Mouse (Mus musculus) erythroid progenitor cell, adult 5-6 weeks (primary cell): ENCODE data around the gene Pnmt. TPM values are rescaled to one million over a fixed set of nuclear protein-coding genes. Genes with fewer than 3 reads are reported as not detected.

ENCODE experiments used
- ATAC-seq: replicated peaks from 2 replicates; pipeline ENCODE4 v1.8.0; 2016; ENCODE audit warnings: moderate number of reproducible peaks, mild to moderate bottlenecking, moderate TSS enrichment, inconsistent platforms; ENCODE audit not compliant: poor library complexity, low FRiP score, severe bottlenecking
- total RNA-seq, 2 experiments: library from RNA; stranded (forward) in 1 of 2; stranded (reverse) in 1 of 2; fragments of 150-400 nt in 1 of 2; fragments of 186-747, 209-891 nt in 1 of 2; gene quantifications; 2 replicates each; pipeline versions ENCODE4 v1.2.3 to v1.2.4; 2015 to 2017; ENCODE audit warnings: low replicate concordance in 2 of 2

Gene Pnmt
- total RNA-seq, 2 experiments from 2014 or later, result not detected

DNA sequence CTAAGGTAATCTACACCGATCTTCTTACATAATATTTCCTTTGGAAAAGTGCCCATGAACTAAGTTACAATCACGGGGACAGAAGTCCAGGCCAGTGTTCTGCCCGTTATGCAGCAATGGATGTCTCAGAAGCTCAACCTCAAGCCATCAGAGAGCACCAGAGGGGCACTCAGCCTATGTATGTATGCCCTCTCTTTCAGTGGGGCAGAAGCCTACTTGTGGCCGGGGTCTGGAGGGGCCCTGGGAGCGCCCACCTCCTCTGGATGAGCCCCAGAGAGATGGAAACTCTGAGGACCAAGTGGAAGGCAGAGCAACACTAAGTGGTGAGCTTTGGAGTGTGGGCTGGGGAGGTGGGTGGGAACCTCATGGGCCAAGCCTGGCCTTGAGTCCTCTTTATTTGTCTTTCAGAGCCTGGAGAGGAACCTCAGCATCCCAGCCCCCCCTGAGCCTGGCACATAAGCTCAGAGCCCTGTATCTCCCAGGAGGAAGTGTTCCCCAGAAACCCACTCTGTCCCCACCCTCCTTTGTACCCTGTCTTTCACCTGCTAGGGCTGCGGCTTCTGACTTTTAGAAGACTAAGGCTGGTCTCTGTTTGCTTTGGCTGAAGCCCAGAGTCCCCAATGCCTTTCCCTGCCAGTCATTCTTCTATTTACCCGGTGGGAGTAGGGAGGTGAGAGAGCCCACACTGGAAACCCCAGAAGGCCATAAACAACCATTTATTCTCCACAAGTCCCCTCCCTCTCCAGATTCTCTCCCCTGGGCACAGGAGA is 29.4 kb upstream of the Pnmt start:
- no peak for ATAC-seq

DNA sequence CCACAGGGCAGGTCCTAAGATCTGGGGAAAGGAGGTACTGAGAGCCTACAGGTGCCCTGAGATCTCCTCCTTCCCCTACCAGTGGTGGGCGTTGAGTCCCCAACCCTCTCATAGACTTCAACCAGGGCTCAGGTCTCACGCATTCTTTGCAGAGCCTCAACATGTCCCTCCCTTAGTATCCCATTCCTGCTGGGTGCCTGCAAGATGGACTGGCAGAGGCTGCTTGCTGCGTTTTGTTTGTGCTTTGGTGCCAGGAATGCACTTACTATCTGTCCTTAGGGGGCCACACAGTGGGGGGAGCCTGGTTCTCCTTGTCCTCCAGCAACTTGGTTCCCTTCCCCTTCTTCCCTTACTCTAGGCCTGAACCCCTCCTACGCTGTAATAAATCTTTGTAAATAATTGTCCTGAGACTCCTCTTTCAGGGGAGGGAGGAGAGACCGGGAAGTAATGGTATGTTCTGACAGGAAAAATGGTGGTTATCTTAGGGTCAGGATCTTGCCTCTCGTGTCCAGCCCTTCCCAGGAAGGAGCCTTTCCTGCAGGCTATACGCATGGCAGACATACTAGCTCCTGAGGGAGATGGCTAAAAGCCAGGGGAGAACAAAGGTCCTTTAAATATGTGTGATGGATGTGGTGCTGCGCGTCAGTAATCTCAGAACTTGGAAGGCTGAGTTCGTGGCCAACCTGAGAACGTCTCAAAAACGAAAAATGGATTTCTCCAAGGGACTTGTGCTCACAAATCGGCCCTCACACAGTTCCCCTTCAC is 28.7 kb upstream of the Pnmt start:
- ATAC-seq, result peak; percentile 13

DNA sequence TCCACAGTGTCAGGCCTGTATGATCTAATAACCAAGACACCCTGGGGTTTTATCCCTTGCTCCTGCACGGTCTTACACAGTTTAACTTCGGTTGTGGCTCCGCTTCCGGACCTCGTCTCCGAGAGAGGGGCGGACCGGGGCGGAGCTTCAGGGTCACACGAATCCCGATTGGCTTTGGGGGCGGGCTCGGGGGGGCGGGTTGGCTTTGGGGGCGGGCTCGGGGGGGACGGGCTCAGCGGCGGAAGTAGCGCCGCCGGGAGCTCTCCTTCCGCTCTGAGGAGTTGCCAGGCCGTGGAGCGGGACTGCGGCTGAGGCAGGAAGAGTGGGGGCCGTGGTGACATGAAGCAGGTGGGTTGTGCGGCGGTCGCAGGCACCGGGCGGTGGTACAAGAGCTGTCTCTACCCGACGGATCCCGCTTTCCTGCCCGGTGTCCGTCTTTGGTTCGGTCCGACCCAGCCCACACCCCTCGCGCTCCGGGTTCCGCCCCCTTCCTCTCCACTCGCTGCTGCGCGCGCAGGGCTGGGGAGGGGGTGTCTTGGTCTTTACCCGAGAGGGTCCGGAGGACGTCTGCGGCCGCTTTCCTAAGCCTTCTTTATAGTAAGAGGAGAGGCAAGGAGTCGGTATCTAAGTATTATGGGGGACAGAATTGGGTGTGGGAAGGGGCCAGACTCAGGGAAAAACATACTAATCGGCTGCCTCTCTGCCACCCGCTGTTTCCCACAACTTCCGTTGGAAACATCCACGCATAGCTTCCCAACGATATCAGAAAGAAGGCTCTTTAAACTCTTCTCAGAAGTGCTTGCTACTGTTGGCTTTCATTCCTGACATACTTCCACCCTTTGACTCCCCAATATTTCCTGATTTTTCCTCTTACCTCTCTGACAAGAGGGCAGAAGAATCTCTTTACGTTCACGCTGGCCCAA is 27.8 kb upstream of the Pnmt start, which contains the start of gene Stard3:
Stard3 (plus strand) TSS at position 208 of the 923 bp plus-strand sequence.
- peak; percentile 86 for ATAC-seq

DNA sequence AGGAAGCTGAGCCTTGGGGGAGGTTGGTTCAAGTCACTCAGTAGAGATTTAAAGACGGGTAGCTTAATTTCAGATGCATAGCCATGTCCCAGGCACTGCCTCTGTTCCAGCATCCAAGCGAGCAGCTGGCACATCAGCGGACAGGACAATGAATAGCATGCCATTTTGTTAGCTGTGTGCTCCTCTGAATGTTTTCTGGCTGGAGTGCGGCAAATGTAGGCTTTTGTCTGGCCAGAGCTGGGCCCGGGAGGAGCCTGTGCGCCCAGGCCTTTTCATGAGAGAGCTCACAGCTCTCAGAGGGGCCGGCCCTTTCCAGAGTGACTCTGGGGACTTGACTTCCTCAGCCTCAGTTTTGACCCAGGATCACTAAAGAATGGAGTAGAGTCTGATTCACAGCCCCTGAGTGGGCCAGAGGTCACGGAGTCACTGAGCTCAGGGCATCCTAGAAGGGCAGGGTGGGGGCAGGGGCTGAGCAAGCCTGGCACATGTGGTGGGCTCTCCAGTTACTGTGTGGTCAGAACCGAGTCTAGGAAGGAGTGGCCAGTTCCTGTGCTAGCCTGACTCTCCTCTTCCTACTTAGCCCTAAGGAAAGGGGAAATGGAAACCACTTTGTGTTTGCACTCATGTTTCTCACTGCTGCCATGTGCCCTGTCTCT is 25.3 kb upstream of the Pnmt start:
- ATAC-seq, result no peak

DNA sequence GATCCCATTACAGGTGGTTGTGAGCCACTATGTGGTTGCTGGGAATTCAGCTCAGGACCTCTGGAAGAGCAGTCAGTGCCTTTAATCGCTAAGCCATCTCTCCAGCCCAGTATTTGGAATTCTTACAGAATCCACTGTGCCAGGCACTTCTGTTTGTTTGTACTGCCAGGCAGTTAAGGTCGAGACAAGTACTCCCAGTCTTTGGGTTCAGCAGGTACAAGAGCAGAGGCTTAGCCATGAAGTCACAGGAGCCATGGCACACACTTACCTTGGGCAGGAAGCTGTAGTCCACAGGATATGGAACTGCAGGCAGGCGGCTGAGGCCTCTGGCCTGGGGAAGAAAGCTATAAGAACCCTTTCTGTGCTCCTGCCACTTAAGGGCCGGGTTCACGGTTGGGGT is 22.4 kb upstream of the Pnmt start:
- ATAC-seq, result no peak

DNA sequence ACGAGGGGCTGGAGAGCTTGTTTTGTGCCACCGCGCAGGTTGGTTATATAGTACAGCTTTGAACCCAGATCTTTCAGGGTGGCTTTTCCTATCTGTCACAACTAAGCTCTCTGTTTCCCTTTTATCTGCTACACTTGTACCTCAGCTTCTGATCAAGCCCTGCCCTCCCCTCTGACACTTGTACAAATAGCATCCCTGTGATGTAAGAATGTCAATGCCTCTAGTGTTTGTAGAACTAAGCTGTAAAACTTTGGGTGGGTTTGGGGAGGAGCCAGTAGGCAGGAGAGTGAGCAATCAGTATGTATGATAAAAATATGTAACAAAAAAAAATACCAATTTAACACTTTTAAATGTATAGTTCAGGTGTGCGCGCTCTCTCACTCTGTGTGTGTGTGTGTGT is 21.8 kb upstream of the Pnmt start:
- ATAC-seq, result no peak

GRCm38 (mm10) chr11:98366290-98366689 is 20.0 kb upstream of the Pnmt start:
- ATAC-seq, result no peak

- ATAC-seq, result no peak
These were observed 18.9 kb upstream of the Pnmt start for GRCm38 (mm10) chr11:98367171-98367862.

DNA sequence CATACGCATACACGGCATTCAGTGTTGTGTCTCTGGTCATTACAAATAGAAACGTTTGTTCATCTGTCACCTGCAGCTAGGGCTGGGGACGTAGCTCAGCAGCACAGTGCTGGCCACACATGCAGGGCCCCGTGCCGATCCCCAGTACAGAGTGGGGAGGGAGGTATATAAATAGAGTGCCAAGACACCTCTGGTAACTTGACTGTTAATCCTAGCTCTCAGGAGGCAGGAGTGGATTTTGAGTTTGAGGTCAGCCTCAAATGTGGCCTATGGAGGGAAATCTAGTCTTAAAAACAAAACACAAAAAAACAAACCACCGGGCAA is 18.4 kb upstream of the Pnmt start:
- ATAC-seq, result no peak

GRCm38 (mm10) chr11:98369337-98369736 is 16.9 kb upstream of the Pnmt start:
- no peak for ATAC-seq

GRCm38 (mm10) chr11:98370588-98370987 is 15.7 kb upstream of the Pnmt start:
- no peak for ATAC-seq

GRCm38 (mm10) chr11:98371556-98372240 is 14.6 kb upstream of the Pnmt start:
- ATAC-seq, result 0 out of 2 replicates have a peak, but pooled peaks have one; percentile 6

- peak; percentile 64 for ATAC-seq
These were observed 13.8 kb upstream of the Pnmt start for GRCm38 (mm10) chr11:98372406-98372805.

GRCm38 (mm10) chr11:98373244-98373643 is 13.0 kb upstream of the Pnmt start:
- ATAC-seq, result no peak

DNA sequence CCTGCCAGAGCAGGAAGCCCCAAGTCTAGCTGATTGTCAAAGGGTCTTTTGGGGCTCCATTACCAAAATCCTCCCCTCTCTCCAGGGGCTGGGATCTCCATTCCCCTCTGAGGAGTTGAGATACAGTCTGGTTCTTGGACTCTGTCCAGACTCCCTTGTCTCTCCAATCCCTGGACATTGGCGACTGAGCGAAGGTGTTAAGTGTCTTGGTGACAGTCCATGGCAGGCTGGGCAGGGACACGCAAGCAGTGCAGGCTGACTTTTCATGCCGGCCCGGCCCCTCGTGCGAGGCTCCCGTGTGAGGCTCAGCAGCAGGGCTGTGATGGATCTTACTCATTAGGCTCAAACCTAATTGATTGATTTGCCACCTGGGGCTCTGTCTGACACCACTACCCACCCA is 12.0 kb upstream of the Pnmt start:
- no peak for ATAC-seq

DNA sequence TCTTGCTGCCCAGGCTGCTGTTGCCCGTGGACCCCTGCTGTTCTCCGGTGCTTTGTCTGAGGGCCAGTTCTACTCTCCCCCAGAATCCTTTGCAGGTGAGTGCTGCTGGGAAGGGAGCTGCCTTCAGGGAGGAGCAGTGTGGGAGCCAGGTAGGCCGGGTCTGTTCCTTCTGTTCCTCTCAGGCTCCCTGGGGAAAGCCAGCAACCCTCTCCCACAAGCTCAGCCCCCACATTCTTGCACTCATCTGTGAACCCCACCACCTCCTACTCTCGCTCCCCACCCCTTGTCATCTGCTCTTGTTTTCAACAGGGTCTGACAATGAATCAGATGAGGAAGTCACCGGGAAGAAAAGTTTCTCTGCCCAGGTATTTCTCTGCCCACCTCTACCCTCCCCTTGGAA is 9.5 kb upstream of the Pnmt start:
- ATAC-seq, result no peak

DNA sequence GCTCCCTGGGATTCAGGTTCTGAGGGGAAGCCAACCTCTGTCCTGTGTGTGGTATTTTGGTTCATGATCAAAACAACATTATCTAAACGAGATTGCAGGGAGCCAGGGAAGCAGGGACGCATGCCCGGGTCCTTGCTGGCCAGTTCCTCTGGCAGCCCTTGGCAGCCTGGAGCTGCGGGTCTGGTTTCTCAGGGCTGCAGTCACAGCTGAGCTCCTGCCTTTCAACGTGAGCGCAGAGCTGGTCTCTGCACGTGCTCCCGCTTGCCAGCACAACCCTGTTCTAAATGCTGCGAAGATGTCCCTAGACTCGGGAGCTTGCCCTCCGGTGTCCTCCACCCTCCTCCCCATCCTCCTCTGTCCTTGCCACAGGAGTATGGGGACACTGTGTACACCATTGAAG is 8.5 kb upstream of the Pnmt start:
- no peak for ATAC-seq

DNA sequence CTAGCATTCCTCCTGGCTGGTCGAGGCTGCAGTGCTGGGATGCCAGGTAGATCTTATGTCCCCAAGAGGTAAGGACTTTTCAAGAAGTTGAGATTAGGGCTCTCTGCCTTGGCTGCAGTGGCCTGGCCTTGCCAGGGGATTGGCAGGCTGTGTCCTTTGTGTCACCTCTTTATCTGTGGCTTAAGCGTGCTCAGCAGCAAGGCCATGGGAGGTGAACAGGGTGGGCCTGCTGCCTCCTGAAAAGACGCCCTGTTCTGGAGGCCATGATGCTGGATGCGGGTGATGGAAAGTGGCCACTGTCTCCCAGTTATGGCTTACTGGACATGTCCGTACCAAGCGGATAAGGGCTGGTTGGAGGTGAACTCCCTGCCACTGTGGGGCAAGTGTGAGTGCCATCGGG is 6.9 kb upstream of the Pnmt start:
- no peak for ATAC-seq

GRCm38 (mm10) chr11:98380106-98380505 is 6.1 kb upstream of the Pnmt start:
- ATAC-seq, result no peak
